Mouse (Mus musculus) granulocyte monocyte progenitor cell, adult 5-6 weeks (primary cell): Measurements from ENCODE around the gene Vezt. TPM values are rescaled to one million over a fixed set of nuclear protein-coding genes. Genes with fewer than 3 reads are reported as not detected.

Experiments
- ATAC-seq: replicated peaks from 2 replicates; pipeline ENCODE4 v1.8.0; 2016; ENCODE audit warnings: mild to moderate bottlenecking, moderate TSS enrichment, inconsistent platforms; ENCODE audit not compliant: poor library complexity, severe bottlenecking
- total RNA-seq, 2 experiments: library from RNA; stranded (forward) in 1 of 2; stranded (reverse) in 1 of 2; fragments of 200-712, 200-1000 nt in 1 of 2; fragments of >200 nt in 1 of 2; fragmentation: Nextera tagmentation in 1 of 2; gene quantifications; 2 replicates each; pipeline ENCODE4 v1.2.3; 2014 to 2017

The Vezt gene
- total RNA-seq (2014; fragmentation: Nextera tagmentation): 10.4 TPM in 2 replicates
- total RNA-seq (2017): 6.5 and 8.4 TPM in 2 replicates

GRCm38 (mm10) chr10:94035658-94036374, at the start of gene Vezt, which contains the start of gene Fgd6:
TSS of gene Vezt (minus strand) at chr10:94035817.
TSS of gene Fgd6 (plus strand) at chr10:94036001.
- peak; percentile 93 for ATAC-seq

GRCm38 (mm10) chr10:94082040-94082734, 46.6 kb upstream of the Vezt start:
- peak; percentile 79 for ATAC-seq

GRCm38 (mm10) chr10:94080740-94081139, 45.1 kb upstream of the Vezt start:
- no peak for ATAC-seq

GRCm38 (mm10) chr10:94076966-94077825, 41.6 kb upstream of the Vezt start:
- ATAC-seq: no peak

- no peak for ATAC-seq
Observed at GRCm38 (mm10) chr10:94072916-94073465, 37.4 kb upstream of the Vezt start.

- ATAC-seq: no peak
Observed at GRCm38 (mm10) chr10:94072261-94072915, 36.8 kb upstream of the Vezt start.

GRCm38 (mm10) chr10:94071641-94072040, 36.0 kb upstream of the Vezt start:
- no peak for ATAC-seq

GRCm38 (mm10) chr10:94068701-94069100, 33.1 kb upstream of the Vezt start:
- no peak for ATAC-seq

GRCm38 (mm10) chr10:94066896-94067295, 31.3 kb upstream of the Vezt start:
- no peak for ATAC-seq

GRCm38 (mm10) chr10:94062357-94062756, 26.7 kb upstream of the Vezt start:
- ATAC-seq: no peak

GRCm38 (mm10) chr10:94060190-94060589, 24.6 kb upstream of the Vezt start:
- ATAC-seq: no peak

- peak; percentile 77 for ATAC-seq
Observed at GRCm38 (mm10) chr10:94059618-94060055, 24.0 kb upstream of the Vezt start.

GRCm38 (mm10) chr10:94056487-94056886, 20.9 kb upstream of the Vezt start:
- no peak for ATAC-seq

- ATAC-seq: no peak
Observed at GRCm38 (mm10) chr10:94050736-94051135, 15.1 kb upstream of the Vezt start.

- no peak for ATAC-seq
Observed at GRCm38 (mm10) chr10:94049121-94049520, 13.5 kb upstream of the Vezt start.

GRCm38 (mm10) chr10:94047845-94048559, 12.4 kb upstream of the Vezt start:
- peak; percentile 35 for ATAC-seq

- peak; percentile 60; the same call in 1 of the 2 replicates for ATAC-seq
Observed at GRCm38 (mm10) chr10:94047024-94047423, 11.4 kb upstream of the Vezt start.

GRCm38 (mm10) chr10:94045301-94045700, 9.7 kb upstream of the Vezt start:
- no peak for ATAC-seq

GRCm38 (mm10) chr10:94043908-94044307, 8.3 kb upstream of the Vezt start:
- no peak for ATAC-seq
